Mouse (Mus musculus): ENCODE results near the gene Pnliprp1. TPM values are rescaled to one million over a fixed set of nuclear protein-coding genes. Genes with fewer than 3 reads are reported as not detected.

Gene Pnliprp1
- polyA plus RNA-seq, 1 experiment from 2014 or later: 79.9 TPM

Other genes with a start within 250 kb of the Pnliprp1 start
- not detected in 2 replicates for gene Ccdc172, start 216.9 kb upstream of the Pnliprp1 start, polyA plus RNA-seq (2015; fragmentation: Nextera tagmentation; extraction: Ambion mirVana)
- gene Pnlip, start 76.4 kb upstream of the Pnliprp1 start, polyA plus RNA-seq (2015; fragmentation: Nextera tagmentation; extraction: Ambion mirVana): not detected in 2 replicates
- gene Pnliprp2, start 30.8 kb downstream of the Pnliprp1 start, polyA plus RNA-seq (2015; fragmentation: Nextera tagmentation; extraction: Ambion mirVana): 2.0 and 2.2 TPM in 2 replicates
- gene 1700019N19Rik, start 65.6 kb downstream of the Pnliprp1 start, polyA plus RNA-seq (2015; fragmentation: Nextera tagmentation; extraction: Ambion mirVana): not detected in 2 replicates
- 0.05 TPM in 1 of 2 replicates, not detected in the other for gene Eno4, start 214.5 kb downstream of the Pnliprp1 start, polyA plus RNA-seq (2015; fragmentation: Nextera tagmentation; extraction: Ambion mirVana)
- 0.21 and 0.22 TPM in 2 replicates for gene Hspa12a, start 214.8 kb downstream of the Pnliprp1 start, polyA plus RNA-seq (2015; fragmentation: Nextera tagmentation; extraction: Ambion mirVana)